Mouse (Mus musculus) ES-Bruce4 (cell line): ENCODE measurements around the gene Dnajc17. TPM values are rescaled to one million over a fixed set of nuclear protein-coding genes. Genes with fewer than 3 reads are reported as not detected.
A peak's percentile ranks its signal among the peaks of the same experiment; 100 is the strongest.

Source experiments
- H3K27ac ChIP-seq: 2 replicates; pipeline ENCODE4 v1.5.1; 2012; ENCODE audit warnings: low read length, inconsistent platforms; ENCODE audit not compliant: insufficient read depth
- H3K27me3 ChIP-seq: 2 replicates; pipeline ENCODE4 v1.6.1; 2012; ENCODE audit warnings: mild to moderate bottlenecking, low read length, inconsistent platforms; ENCODE audit not compliant: control insufficient read depth, poor library complexity, insufficient read depth, severe bottlenecking
- H3K36me3 ChIP-seq: 2 replicates; pipeline ENCODE4 v1.6.1; 2012; ENCODE audit warnings: inconsistent platforms, mild to moderate bottlenecking, low read length, moderate library complexity; ENCODE audit not compliant: control insufficient read depth, poor library complexity, insufficient read depth, severe bottlenecking
- H3K4me1 ChIP-seq: one replicate; pipeline ENCODE4 v1.8.1; 2011; ENCODE audit warnings: low read length; ENCODE audit not compliant: control insufficient read depth, insufficient read depth
- H3K4me3 ChIP-seq: 2 replicates; pipeline ENCODE4 v1.5.1; 2011; ENCODE audit warnings: low read depth, mild to moderate bottlenecking, low read length
- H3K9ac ChIP-seq: 2 replicates; pipeline ENCODE4 v1.6.1; 2012; ENCODE audit warnings: low read depth, mild to moderate bottlenecking, inconsistent platforms; ENCODE audit not compliant: poor library complexity, severe bottlenecking
- H3K9me3 ChIP-seq: replicated peaks from 2 replicates; pipeline ENCODE4 v1.6.1; 2012; ENCODE audit warnings: mild to moderate bottlenecking, low read length, inconsistent platforms; ENCODE audit not compliant: control insufficient read depth, poor library complexity, insufficient read depth, severe bottlenecking
- CTCF ChIP-seq: IDR thresholded peaks from one replicate; pipeline ENCODE4 v1.8.1; 2011; ENCODE audit warnings: low read depth, low read length
- EP300 ChIP-seq: IDR thresholded peaks from 2 replicates; pipeline ENCODE4 v1.6.1; 2011; ENCODE audit warnings: low read depth, low read length; ENCODE audit not compliant: insufficient read depth
- POLR2A ChIP-seq: IDR thresholded peaks from one replicate; pipeline ENCODE4 v1.8.1; 2011; ENCODE audit warnings: low read length; ENCODE audit not compliant: insufficient read depth
- polyA plus RNA-seq: library from polyadenylated mRNA; stranded (reverse); fragments of >200 nt; gene quantifications from 2 replicates; pipeline ENCODE4 v1.2.4, GENCODE M21; 2011; ENCODE audit warnings: low read depth; ENCODE audit not compliant: missing spikeins, insufficient read depth, insufficient read length

Gene Dnajc17
- polyA plus RNA-seq, 1 experiment, result 12.5 TPM

DNA sequence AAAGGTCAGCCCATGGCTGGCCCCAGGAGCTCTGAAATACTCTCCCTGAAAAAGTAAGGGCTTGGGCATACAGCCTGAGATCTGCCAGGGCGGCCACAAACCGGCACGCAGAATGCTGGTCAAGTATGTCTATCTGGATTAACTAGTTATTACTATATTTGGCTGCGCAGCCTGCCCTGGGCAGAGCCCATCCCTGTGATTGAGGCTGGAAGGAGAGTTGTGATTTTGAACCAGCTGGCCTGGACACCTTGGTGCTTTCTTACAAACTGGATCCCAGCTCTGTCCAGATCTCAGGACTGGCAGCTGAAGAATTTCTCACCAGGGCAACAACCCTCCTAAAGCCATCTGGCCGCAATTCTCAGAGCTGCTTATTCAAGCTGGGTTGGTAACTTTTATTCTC is 14.5 kb downstream of the Dnajc17 start:
- H3K4me1 ChIP-seq, result peaks cover 2% of the 10 kb centered on the region
- H3K27ac ChIP-seq, result no peak overlapping the region
- no peak overlapping the region for H3K9ac ChIP-seq

GRCm38 (mm10) chr2:119190969-119191368 is 17.6 kb downstream of the Dnajc17 start:
- H3K9ac ChIP-seq, result no peak overlapping the region
- no peaks in the 10 kb centered on the region for H3K36me3 ChIP-seq
- H3K4me3 ChIP-seq, result no peak overlapping the region
- no peaks in the 10 kb centered on the region for H3K4me1 ChIP-seq
- H3K27me3 ChIP-seq, result no peaks in the 10 kb centered on the region
- H3K27ac ChIP-seq, result no peak overlapping the region
- TF ChIP-seq EP300, result no peak
- TF ChIP-seq POLR2A, result no peak
- no peak for TF ChIP-seq CTCF
- no peaks in the 10 kb centered on the region for H3K9me3 ChIP-seq

More for the DNA sequence above, 14.5 kb downstream of the Dnajc17 start:
- Histone ChIP-seq H3K4me3 (no peak overlapping the region), H3K9me3 (no peaks in the 10 kb centered on the region), H3K36me3 (no peaks in the 10 kb centered on the region), H3K27me3 (no peaks in the 10 kb centered on the region)
- TF ChIP-seq EP300 (no peak), CTCF (no peak), POLR2A (no peak)

DNA sequence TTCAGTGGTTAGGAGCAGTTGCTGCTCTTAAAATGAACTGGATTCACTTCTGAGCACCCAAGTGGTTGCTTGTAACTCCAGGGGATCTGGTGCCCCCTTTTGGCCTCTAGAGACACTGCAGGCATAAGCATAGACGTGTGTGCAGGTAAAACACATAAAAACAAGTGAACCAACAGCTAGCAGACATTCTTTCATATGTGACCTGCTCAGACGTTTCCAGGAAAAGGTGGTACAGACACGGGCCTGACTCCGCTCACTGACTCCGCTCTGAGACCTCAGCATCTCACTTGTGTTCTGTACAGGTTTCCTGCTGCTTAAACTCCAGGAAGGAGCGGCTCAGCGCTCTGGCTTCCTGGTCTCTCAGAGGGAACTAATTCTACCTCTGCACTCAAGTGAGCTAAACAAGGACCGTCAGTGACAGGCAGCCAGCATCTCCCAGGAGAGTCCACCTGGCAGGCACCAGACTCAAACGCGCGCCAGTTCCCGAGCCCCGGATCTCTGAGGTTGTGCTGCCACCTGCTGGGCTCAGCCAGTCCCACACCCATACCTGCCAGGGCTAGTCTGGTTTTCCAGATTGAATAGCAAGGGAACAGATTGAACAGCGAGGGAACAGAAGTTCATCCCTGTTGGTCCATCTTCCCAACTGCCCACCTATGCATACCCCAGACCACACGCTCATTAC is 19.4 kb downstream of the Dnajc17 start:
- H3K27me3 ChIP-seq, result no peaks in the 10 kb centered on the region
- H3K9ac ChIP-seq, result peak overlapping the region; percentile 37; the same call in 1 of the 2 replicates
- H3K27ac ChIP-seq, result peak overlapping the region; percentile 16; the same call in 1 of the 2 replicates
- H3K4me1 ChIP-seq, result no peaks in the 10 kb centered on the region
- H3K4me3 ChIP-seq, result peak overlapping the region; percentile 79
- no peaks in the 10 kb centered on the region for H3K9me3 ChIP-seq
- no peaks in the 10 kb centered on the region for H3K36me3 ChIP-seq
- TF ChIP-seq POLR2A, result no peak
- no peak for TF ChIP-seq EP300
- peak; percentile 94 for TF ChIP-seq CTCF

DNA sequence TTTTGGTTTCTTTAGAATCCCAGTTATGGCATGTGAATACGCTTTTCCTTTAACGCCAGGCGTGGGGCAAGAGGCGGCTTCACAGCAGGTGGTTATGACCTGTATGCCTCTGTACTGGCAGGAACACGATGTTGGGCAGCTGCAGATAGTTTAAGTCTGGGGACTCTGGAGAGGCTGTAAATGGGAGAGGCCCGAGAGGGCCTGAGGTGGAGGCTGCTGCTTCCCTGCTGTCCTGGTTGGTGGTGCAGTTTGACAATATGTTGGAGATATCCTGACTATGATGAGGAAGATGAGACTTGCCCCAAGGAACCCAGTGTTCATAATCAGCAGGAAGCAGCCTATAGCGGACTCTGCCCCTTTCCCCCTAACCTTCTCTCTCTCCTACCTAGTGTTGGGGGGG is 25.7 kb downstream of the Dnajc17 start:
- Histone ChIP-seq H3K9ac (no peak overlapping the region), H3K4me3 (no peak overlapping the region), H3K9me3 (no peaks in the 10 kb centered on the region), H3K36me3 (no peaks in the 10 kb centered on the region), H3K4me1 (no peaks in the 10 kb centered on the region), H3K27ac (no peak overlapping the region), H3K27me3 (no peaks in the 10 kb centered on the region)
- TF ChIP-seq POLR2A, result no peak

DNA sequence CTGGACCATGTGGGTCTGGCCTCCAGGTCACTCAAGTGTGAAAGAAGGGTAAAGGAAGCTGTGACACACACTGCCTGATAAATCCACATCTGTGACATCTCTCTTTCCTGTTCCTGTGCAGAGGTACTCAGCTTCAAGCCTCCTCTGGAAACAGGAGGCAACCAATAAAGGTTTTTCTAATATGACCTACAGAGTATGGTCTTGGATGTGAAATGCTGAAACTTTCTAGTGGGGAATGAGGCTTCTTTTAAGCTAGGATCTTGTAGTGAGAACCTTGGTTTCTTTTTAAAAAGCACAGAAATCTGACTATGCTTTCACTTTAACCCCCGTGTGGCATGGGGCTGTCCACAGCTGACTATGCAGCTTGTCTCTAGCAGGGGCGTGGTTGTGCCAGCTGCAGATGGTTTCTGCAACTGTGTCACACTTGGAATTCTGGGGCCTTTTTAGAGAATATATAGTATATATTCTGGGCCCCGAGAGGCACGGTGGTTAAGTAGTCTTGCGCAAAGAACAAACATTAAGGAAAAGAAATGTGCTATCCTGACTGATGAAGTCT is 31.1 kb downstream of the Dnajc17 start:
- no peaks in the 10 kb centered on the region for H3K27me3 ChIP-seq
- no peak for TF ChIP-seq CTCF
- TF ChIP-seq EP300, result no peak
- no peak for TF ChIP-seq POLR2A
- H3K36me3 ChIP-seq, result no peaks in the 10 kb centered on the region
- H3K9me3 ChIP-seq, result no peaks in the 10 kb centered on the region
- H3K27ac ChIP-seq, result no peak overlapping the region
- H3K4me1 ChIP-seq, result no peaks in the 10 kb centered on the region
- no peak overlapping the region for H3K9ac ChIP-seq
- no peak overlapping the region for H3K4me3 ChIP-seq

DNA sequence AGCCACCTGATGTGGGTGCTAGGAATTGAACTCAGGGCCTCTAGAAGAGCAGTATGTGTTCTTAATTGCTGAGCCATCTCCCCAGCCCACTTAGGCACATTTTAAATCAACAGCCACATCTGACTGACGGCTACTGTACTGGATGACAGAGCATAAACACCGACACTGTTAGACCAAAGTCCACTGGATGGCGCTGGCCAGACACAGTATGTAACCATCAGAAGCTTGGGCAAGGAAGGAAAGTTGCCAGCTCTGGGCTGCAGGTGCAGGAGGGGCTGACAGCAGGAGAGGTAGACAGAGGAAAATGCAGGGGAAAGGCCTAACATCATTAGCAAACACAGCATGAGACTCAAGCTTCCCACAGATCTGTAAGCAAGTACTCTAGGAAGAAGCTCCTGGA is 31.8 kb downstream of the Dnajc17 start:
- no peaks in the 10 kb centered on the region for H3K27me3 ChIP-seq
- no peak overlapping the region for H3K4me3 ChIP-seq
- H3K36me3 ChIP-seq, result no peaks in the 10 kb centered on the region
- H3K9ac ChIP-seq, result no peak overlapping the region
- H3K27ac ChIP-seq, result no peak overlapping the region
- TF ChIP-seq CTCF, result no peak
- no peak for TF ChIP-seq EP300
- TF ChIP-seq POLR2A, result no peak
- H3K9me3 ChIP-seq, result no peaks in the 10 kb centered on the region
- H3K4me1 ChIP-seq, result no peaks in the 10 kb centered on the region
